Mouse (Mus musculus) heart, embryonic 15.5 days (tissue): ENCODE measurements at regions not wholly inside any gene's neighbourhood (a gene's known extent, or its start where the extent isn't known, plus 50 kb on each side); places are given as distances from the start of the nearest gene placed in this dataset.

Source experiments
- ATAC-seq: fragments of 200-750 bp; cut with Nextera tagmentation; replicated peaks from 2 replicates; pipeline ENCODE4 v1.8.0; 2017; ENCODE audit warnings: low read depth, moderate TSS enrichment; ENCODE audit not compliant: insufficient number of reproducible peaks, insufficient read depth, low FRiP score
- H3K27ac ChIP-seq: fragments of 300-500 bp; sonication (generic); 2 replicates; pipeline ENCODE4 v1.5.1; 2015; ENCODE audit warnings: mild to moderate bottlenecking, inconsistent platforms
- H3K27me3 ChIP-seq: fragments of 300-500 bp; sonication (generic); 2 replicates; pipeline ENCODE4 v1.6.1; 2015; ENCODE audit warnings: inconsistent platforms
- H3K36me3 ChIP-seq: fragments of 300-500 bp; sonication (generic); 2 replicates; pipeline ENCODE4 v1.6.1; 2015; ENCODE audit warnings: mild to moderate bottlenecking, inconsistent platforms
- H3K4me1 ChIP-seq: fragments of 300-500 bp; sonication (generic); replicated peaks from 2 replicates; pipeline ENCODE4 v1.6.1; 2015; ENCODE audit warnings: inconsistent platforms
- H3K4me2 ChIP-seq: fragments of 300-500 bp; sonication (generic); 2 replicates; pipeline ENCODE4 v1.6.1; 2015; ENCODE audit warnings: inconsistent platforms, mild to moderate bottlenecking, moderate library complexity
- H3K4me3 ChIP-seq: fragments of 300-500 bp; sonication (generic); 2 replicates; pipeline ENCODE4 v1.5.1; 2015; ENCODE audit warnings: mild to moderate bottlenecking, inconsistent platforms
- H3K9ac ChIP-seq: fragments of 300-500 bp; sonication (generic); 2 replicates; pipeline ENCODE4 v1.6.1; 2015; ENCODE audit warnings: mild to moderate bottlenecking, inconsistent platforms
- H3K9me3 ChIP-seq: fragments of 300-500 bp; sonication (generic); replicated peaks from 2 replicates; pipeline ENCODE4 v1.6.1; 2016; ENCODE audit warnings: inconsistent platforms
- whole genome bisulfite sequencing: fragments of 180-500 bp; shearing (Covaris S2); methylation state at CpG from one replicate; pipeline ENCODE4 v1.1.7; 2015; ENCODE audit warnings: mixed read lengths; 5-methylcytosine and 5-hydroxymethylcytosine counted together

GRCm38 (mm10) chr16:76575281-76575680, 201.7 kb upstream of the Nrip1 start:
- ATAC-seq: no peak

GRCm38 (mm10) chr16:76566220-76566619, 192.6 kb upstream of the Nrip1 start:
- no peaks in the 10 kb centered on the region for H3K36me3 ChIP-seq
- H3K27ac ChIP-seq: no peak overlapping the region
- no peaks in the 10 kb centered on the region for H3K4me1 ChIP-seq
- no peak overlapping the region for H3K4me2 ChIP-seq
- no peak overlapping the region for H3K9ac ChIP-seq
- H3K9me3 ChIP-seq: no peaks in the 10 kb centered on the region
- no peak overlapping the region for H3K4me3 ChIP-seq
- 23% methylated on average over 11 of the region's 11 CpGs for WGBS
- no peaks in the 10 kb centered on the region for H3K27me3 ChIP-seq
- ATAC-seq: no peak

More at GRCm38 (mm10) chr16:76575281-76575680, 201.7 kb upstream of the Nrip1 start:
- H3K9ac ChIP-seq: no peak overlapping the region
- H3K4me2 ChIP-seq: no peak overlapping the region
- no peak overlapping the region for H3K27ac ChIP-seq
- 59% methylated on average over 3 of the region's 3 CpGs for WGBS
- H3K36me3 ChIP-seq: no peaks in the 10 kb centered on the region
- no peaks in the 10 kb centered on the region for H3K9me3 ChIP-seq
- H3K4me1 ChIP-seq: no peaks in the 10 kb centered on the region
- H3K27me3 ChIP-seq: no peaks in the 10 kb centered on the region
- no peak overlapping the region for H3K4me3 ChIP-seq

GRCm38 (mm10) chr16:76554846-76555245, 181.2 kb upstream of the Nrip1 start:
- H3K4me2 ChIP-seq: no peak overlapping the region
- WGBS: 80% methylated on average over 4 of the region's 4 CpGs
- H3K4me1 ChIP-seq: no peaks in the 10 kb centered on the region
- H3K36me3 ChIP-seq: no peaks in the 10 kb centered on the region
- H3K27ac ChIP-seq: no peak overlapping the region
- H3K27me3 ChIP-seq: no peaks in the 10 kb centered on the region
- ATAC-seq: no peak
- H3K9me3 ChIP-seq: no peaks in the 10 kb centered on the region
- H3K4me3 ChIP-seq: no peak overlapping the region
- no peak overlapping the region for H3K9ac ChIP-seq

- Histone ChIP-seq H3K4me3 (no peak overlapping the region), H3K27ac (no peak overlapping the region), H3K4me1 (no peaks in the 10 kb centered on the region), H3K36me3 (no peaks in the 10 kb centered on the region), H3K27me3 (no peaks in the 10 kb centered on the region), H3K9me3 (no peaks in the 10 kb centered on the region), H3K9ac (no peak overlapping the region), H3K4me2 (no peak overlapping the region)
- 82% methylated on average over 5 of the region's 5 CpGs for WGBS
- ATAC-seq: no peak; the same call in 1 of the 2 replicates
Measured at GRCm38 (mm10) chr16:76549628-76550027, 176.0 kb upstream of the Nrip1 start.

- Histone ChIP-seq H3K27me3 (no peaks in the 10 kb centered on the region), H3K36me3 (no peaks in the 10 kb centered on the region), H3K4me2 (no peak overlapping the region), H3K4me3 (no peak overlapping the region), H3K27ac (no peak overlapping the region), H3K9me3 (no peaks in the 10 kb centered on the region), H3K9ac (no peak overlapping the region), H3K4me1 (no peaks in the 10 kb centered on the region)
- ATAC-seq: no peak
- 90% methylated on average over 4 of the region's 4 CpGs for WGBS
Measured at GRCm38 (mm10) chr16:76547087-76547486, 173.5 kb upstream of the Nrip1 start.

- no peak overlapping the region for H3K9ac ChIP-seq
- H3K4me3 ChIP-seq: no peak overlapping the region
- no peaks in the 10 kb centered on the region for H3K4me1 ChIP-seq
- no peaks in the 10 kb centered on the region for H3K36me3 ChIP-seq
- H3K4me2 ChIP-seq: no peak overlapping the region
- ATAC-seq: no peak
- no peaks in the 10 kb centered on the region for H3K9me3 ChIP-seq
- H3K27ac ChIP-seq: no peak overlapping the region
- no peaks in the 10 kb centered on the region for H3K27me3 ChIP-seq
- WGBS: 91% methylated on average over 2 of the region's 2 CpGs
Measured at GRCm38 (mm10) chr16:76546632-76547031, 173.0 kb upstream of the Nrip1 start.

GRCm38 (mm10) chr16:76545942-76546341, 172.3 kb upstream of the Nrip1 start:
- Histone ChIP-seq H3K27me3 (no peaks in the 10 kb centered on the region), H3K4me3 (no peak overlapping the region), H3K9me3 (no peaks in the 10 kb centered on the region), H3K4me2 (no peak overlapping the region), H3K4me1 (0 out of 2 replicates have a peak, but pooled peaks cover 2% of the 10 kb centered on the region), H3K27ac (no peak overlapping the region), H3K9ac (no peak overlapping the region), H3K36me3 (no peaks in the 10 kb centered on the region)
- ATAC-seq: no peak
- 84% methylated on average over 2 of the region's 2 CpGs for WGBS

- no peaks in the 10 kb centered on the region for H3K9me3 ChIP-seq
- WGBS: 73% methylated on average over 4 of the region's 4 CpGs
- no peak for ATAC-seq
- no peak overlapping the region for H3K4me3 ChIP-seq
- H3K9ac ChIP-seq: no peak overlapping the region
- H3K36me3 ChIP-seq: no peaks in the 10 kb centered on the region
- no peak overlapping the region for H3K27ac ChIP-seq
- 0 out of 2 replicates have a peak, but pooled peaks cover 3% of the 10 kb centered on the region for H3K4me1 ChIP-seq
- no peak overlapping the region for H3K4me2 ChIP-seq
- no peaks in the 10 kb centered on the region for H3K27me3 ChIP-seq
Measured at GRCm38 (mm10) chr16:76544972-76545371, 171.3 kb upstream of the Nrip1 start.

- ATAC-seq: no peak
- H3K36me3 ChIP-seq: no peaks in the 10 kb centered on the region
- H3K27ac ChIP-seq: no peak overlapping the region
- WGBS: 45% methylated on average over 5 of the region's 5 CpGs
- no peak overlapping the region for H3K9ac ChIP-seq
- no peak overlapping the region for H3K4me3 ChIP-seq
- H3K4me1 ChIP-seq: peaks cover 10% of the 10 kb centered on the region
- H3K4me2 ChIP-seq: no peak overlapping the region
- H3K27me3 ChIP-seq: no peaks in the 10 kb centered on the region
- H3K9me3 ChIP-seq: no peaks in the 10 kb centered on the region
Measured at GRCm38 (mm10) chr16:76540964-76541363, 167.3 kb upstream of the Nrip1 start.

GRCm38 (mm10) chr16:76540328-76540923, 166.8 kb upstream of the Nrip1 start:
- no peak overlapping the region for H3K27ac ChIP-seq
- H3K4me1 ChIP-seq: peaks cover 10% of the 10 kb centered on the region
- H3K36me3 ChIP-seq: no peaks in the 10 kb centered on the region
- no peaks in the 10 kb centered on the region for H3K9me3 ChIP-seq
- no peak overlapping the region for H3K4me2 ChIP-seq
- no peaks in the 10 kb centered on the region for H3K27me3 ChIP-seq
- no peak overlapping the region for H3K4me3 ChIP-seq
- no peak overlapping the region for H3K9ac ChIP-seq
- ATAC-seq: no peak
- WGBS: 66% methylated on average over 8 of the region's 8 CpGs

- Histone ChIP-seq H3K27me3 (no peaks in the 10 kb centered on the region), H3K4me2 (no peak overlapping the region), H3K9me3 (no peaks in the 10 kb centered on the region), H3K4me1 (peaks cover 10% of the 10 kb centered on the region), H3K27ac (no peak overlapping the region), H3K4me3 (no peak overlapping the region), H3K36me3 (no peaks in the 10 kb centered on the region), H3K9ac (no peak overlapping the region)
- ATAC-seq: peak; percentile 60; the same call in 1 of the 2 replicates
- WGBS: 11% methylated on average over 6 of the region's 6 CpGs
Measured at GRCm38 (mm10) chr16:76539669-76540068, 166.0 kb upstream of the Nrip1 start.

- WGBS: 84% methylated on average over 11 of the region's 11 CpGs
- Histone ChIP-seq H3K27me3 (no peaks in the 10 kb centered on the region), H3K4me1 (peaks cover 10% of the 10 kb centered on the region), H3K4me2 (no peak overlapping the region), H3K9ac (no peak overlapping the region), H3K9me3 (no peaks in the 10 kb centered on the region), H3K36me3 (no peaks in the 10 kb centered on the region), H3K4me3 (no peak overlapping the region), H3K27ac (no peak overlapping the region)
- ATAC-seq: no peak
Measured at GRCm38 (mm10) chr16:76537871-76538270, 164.2 kb upstream of the Nrip1 start.
